Mouse (Mus musculus) left cerebral cortex, adult 18-20 months (tissue): ENCODE data around the gene Dmrta1. TPM values are rescaled to one million over a fixed set of nuclear protein-coding genes. Genes with fewer than 3 reads are reported as not detected.
"Not testable (repeated sequence)": the region's sequence is repeated elsewhere in the genome, so short reads cannot be mapped to it uniquely, and the experiment has no call there.

Experiments
- DNase-seq, 2 experiments: peaks; one replicate each; pipeline ENCODE4 v3.0.0; 2021 to 2022; ENCODE audit warnings: low spot score in 2 of 2, mixed read lengths in 1 of 2
- long read RNA-seq, 2 experiments: library from polyadenylated mRNA; stranded (forward); transcript quantifications; one replicate each; pipeline ENCODE4 v2.0.0; 2021
- total RNA-seq, 2 experiments: library from RNA; stranded (reverse); gene quantifications; 2 replicates each; pipeline ENCODE4 v1.2.3; 2021

Gene Dmrta1
- total RNA-seq: under 1 TPM; 0.14 TPM
- long read RNA-seq, experiment 1: 0 reads
- long read RNA-seq, experiment 2: 0 reads

GRCm38 (mm10) chr4:89679195-89679594, at the start of gene Dmrta1:
TSS of gene Dmrta1 (plus strand) at chr4:89679436.
- no peak for DNase-seq

GRCm38 (mm10) chr4:89630374-89631079, 48.7 kb upstream of the Dmrta1 start:
- no peak for DNase-seq

- no peak for DNase-seq
Measured at GRCm38 (mm10) chr4:89631560-89631959, 47.7 kb upstream of the Dmrta1 start.

GRCm38 (mm10) chr4:89638651-89639050, 40.6 kb upstream of the Dmrta1 start:
- no peak for DNase-seq

- DNase-seq: no peak
Measured at GRCm38 (mm10) chr4:89644235-89645115, 34.8 kb upstream of the Dmrta1 start.

- DNase-seq: no peak
Measured at GRCm38 (mm10) chr4:89650352-89651311, 28.6 kb upstream of the Dmrta1 start.

GRCm38 (mm10) chr4:89651312-89651686, 27.9 kb upstream of the Dmrta1 start:
- DNase-seq: no peak

GRCm38 (mm10) chr4:89651779-89652178, 27.5 kb upstream of the Dmrta1 start:
- DNase-seq: no peak

GRCm38 (mm10) chr4:89663406-89663805, 15.8 kb upstream of the Dmrta1 start:
- no peak for DNase-seq

GRCm38 (mm10) chr4:89674711-89675110, 4.5 kb upstream of the Dmrta1 start:
- DNase-seq: no peak

GRCm38 (mm10) chr4:89677903-89678302, 1.3 kb upstream of the Dmrta1 start:
- no peak for DNase-seq

- DNase-seq: no peak
Measured at GRCm38 (mm10) chr4:89678713-89679112, 523 bp upstream of the Dmrta1 start.

- DNase-seq: peak in 1 of 2 experiments; percentile 3
Measured at GRCm38 (mm10) chr4:89687961-89688803, 8.9 kb downstream of the Dmrta1 start.

GRCm38 (mm10) chr4:89688804-89689497, 9.7 kb downstream of the Dmrta1 start:
- DNase-seq: no peak

- no peak for DNase-seq
Measured at GRCm38 (mm10) chr4:89691936-89692335, 12.7 kb downstream of the Dmrta1 start.

- DNase-seq: peak; percentile 7 to 16
Measured at GRCm38 (mm10) chr4:89692780-89693179, 13.5 kb downstream of the Dmrta1 start.

GRCm38 (mm10) chr4:89695589-89695988, 16.4 kb downstream of the Dmrta1 start:
- no peak for DNase-seq

- no peak for DNase-seq
Measured at GRCm38 (mm10) chr4:89697951-89698350, 18.7 kb downstream of the Dmrta1 start.

GRCm38 (mm10) chr4:89723526-89724190, 44.4 kb downstream of the Dmrta1 start:
- not testable (repeated sequence) for DNase-seq
